9 mouse cellular contexts compared by ENCODE assay signal in the genomic region with DNA sequence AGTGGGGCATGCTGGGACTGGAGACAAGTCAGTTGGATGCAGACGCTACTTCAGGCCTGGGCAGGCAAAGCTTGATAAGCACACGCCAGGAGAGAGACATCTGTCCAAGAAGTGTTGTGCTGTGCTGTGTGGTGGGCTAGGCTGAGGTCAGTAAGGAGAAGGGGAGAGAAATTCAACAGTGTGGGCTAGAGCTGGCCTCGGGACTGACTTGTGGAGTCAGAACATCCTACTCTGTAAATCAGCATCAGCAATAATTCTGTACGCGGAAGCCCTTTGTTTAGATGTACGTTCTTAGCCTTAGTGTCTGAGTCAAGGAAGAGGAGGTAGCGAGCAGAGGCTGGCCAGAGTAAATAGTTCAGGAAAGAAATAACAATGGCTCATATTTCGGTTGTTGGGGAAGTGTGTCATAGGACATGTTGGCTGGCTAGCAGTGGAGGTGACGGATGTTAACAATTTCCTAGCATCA. TPM values are rescaled to one million over a fixed set of nuclear protein-coding genes. Genes with fewer than 3 reads are reported as not detected.
DNase-seq lines count a peak whose midpoint lies in the region; ATAC-seq lines count a peak whose summit lies in the region.
"Had no signal": no experiment of that assay in that cellular context is flagged by ENCODE, and none has a peak within 500 bp of the region (broad histone marks: within the 10 kb centered on the region; RNA-seq: fewer than 3 reads in every experiment).

No protein-coding gene starts in this region.

- DNase-seq in kidney, adult 9 months: peak; percentile 61
- DNase-seq in kidney, postnatal 4 days: no peak
- peak; percentile 12 for DNase-seq in heart, postnatal 4 days
- DNase-seq in lung, postnatal 25 days (ENCODE audit: low spot score): peak; percentile 64
- no peak for DNase-seq in frontal cortex, postnatal 36 days (ENCODE audit: low spot score in 2 of 2)
- no peak for DNase-seq in Muller cell, postnatal 12 days (ENCODE audit: inconsistent ontology term)
- DNase-seq in gastrocnemius, adult 8-10 months (ENCODE audit: low spot score in 2 of 2): no peak

- peak; percentile 72 for ATAC-seq in common myeloid progenitor, adult 5-6 weeks (replicated peaks; ENCODE audit: low read depth, poor library complexity, severe bottlenecking)

RNA-seq across cellular contexts. Expression of a gene that starts 8.9 kb away (rescaled TPM):
- 1.8 TPM in 1 of 2 replicates, not detected in the other for total RNA-seq in common myeloid progenitor, adult 5-6 weeks (2017)
- total RNA-seq in heart, postnatal 4 days (2021): under 1 TPM; 0.52 to 0.70 TPM
- under 1 TPM in 2 of 4 experiments, not detected in 2; 0.07 to 0.10 TPM for total RNA-seq in gastrocnemius, adult 8-10 months (2022)

RNA-seq across cellular contexts. Expression of a gene that starts 18.1 kb away (rescaled TPM):
- not detected in 2 replicates for total RNA-seq in common myeloid progenitor, adult 5-6 weeks (2017)
- total RNA-seq in heart, postnatal 4 days (2021): under 1 TPM in 1 of 2 experiments, not detected in 1; 0.41 TPM
- total RNA-seq in gastrocnemius, adult 8-10 months (2022): not detected

RNA-seq across cellular contexts. Expression of a gene that starts 23.3 kb away (rescaled TPM):
- total RNA-seq in common myeloid progenitor, adult 5-6 weeks (2017): not detected in 2 replicates
- under 1 TPM; 0.24 to 0.25 TPM for total RNA-seq in heart, postnatal 4 days (2021)
- total RNA-seq in gastrocnemius, adult 8-10 months (2022): not detected
- total RNA-seq: gastrocnemius, postnatal 4 days had no signal

RNA-seq across cellular contexts. Expression of a gene that starts 32.5 kb away (rescaled TPM):
- 34.5 and 48.0 TPM in 2 replicates for total RNA-seq in common myeloid progenitor, adult 5-6 weeks (2017)
- 100 to 1,000 TPM; 161 to 166 TPM for total RNA-seq in heart, postnatal 4 days (2021)
- total RNA-seq in gastrocnemius, adult 8-10 months (2022): 10 to 100 TPM; 12.1 to 15.9 (median 13.7) TPM

RNA-seq across cellular contexts. Expression of a gene that starts 52.4 kb away (rescaled TPM):
- not detected in 2 replicates for total RNA-seq in common myeloid progenitor, adult 5-6 weeks (2017)
- total RNA-seq in heart, postnatal 4 days (2021): not detected
- not detected for total RNA-seq in gastrocnemius, adult 8-10 months (2022)

Comparison
In these comparisons a context has a peak if more than half of its experiments do, and no peak if none do; other contexts are left out.
1. DNase-seq: peak in kidney, adult 9 months (single experiment), heart, postnatal 4 days (single experiment) and lung, postnatal 25 days (single experiment); none in kidney, postnatal 4 days (0 of 2), frontal cortex, postnatal 36 days (0 of 2), Muller cell, postnatal 12 days (single experiment) and gastrocnemius, adult 8-10 months (0 of 2).